Mouse (Mus musculus): ENCODE results near the gene Mocs3. TPM values are rescaled to one million over a fixed set of nuclear protein-coding genes. Genes with fewer than 3 reads are reported as not detected.

The Mocs3 gene
- polyA plus RNA-seq, 1 experiment from 2014 or later: 7.0 TPM

- peak overlapping the region; percentile 100 for H3K4me3 ChIP-seq (ENCODE audit: low read depth, low read length)
- H3K27ac ChIP-seq (replicated peaks; ENCODE audit: low read depth, low read length): peak overlapping the region; percentile 83
- DNase-seq (ENCODE audit: low spot score) (peak; percentile 28), ATAC-seq (ENCODE audit: insufficient number of reproducible peaks, low FRiP score, low TSS enrichment, low read depth) (no peak)
- H3K4me2 ChIP-seq (ENCODE audit: low read depth, severe bottlenecking): peak overlapping the region; percentile 99
- peak overlapping the region; percentile 81 for H3K9ac ChIP-seq (ENCODE audit: low read length)
- no peaks in the 10 kb centered on the region for H3K9me3 ChIP-seq (ENCODE audit: control insufficient read depth, low read length)
- H3K36me3 ChIP-seq (ENCODE audit: control insufficient read depth, insufficient read depth, low read length): peaks cover 4% of the 10 kb centered on the region; the same call in 1 of the 2 replicates
- 4% methylated on average over 98 of the region's 105 CpGs for WGBS
- no peaks in the 10 kb centered on the region for H3K27me3 ChIP-seq (ENCODE audit: control insufficient read depth, insufficient read depth, low read length)
- H3K4me1 ChIP-seq (ENCODE audit: control insufficient read depth, insufficient read depth, low read length): peaks cover 16% of the 10 kb centered on the region
Observed at GRCm38 (mm10) chr2:168230773-168231470, 500 bp downstream of the Mocs3 start.

GRCm38 (mm10) chr2:168231471-168231829 lies 1.0 kb downstream of the Mocs3 start:
- Histone ChIP-seq H3K27me3 (ENCODE audit: control insufficient read depth, insufficient read depth, low read length) (no peaks in the 10 kb centered on the region), H3K4me3 (ENCODE audit: low read depth, low read length) (peak overlapping the region; percentile 100), H3K27ac (replicated peaks; ENCODE audit: low read depth, low read length) (no peak overlapping the region), H3K4me2 (ENCODE audit: low read depth, severe bottlenecking) (peak overlapping the region; percentile 99), H3K4me1 (ENCODE audit: control insufficient read depth, insufficient read depth, low read length) (peaks cover 16% of the 10 kb centered on the region), H3K9ac (ENCODE audit: low read length) (peak overlapping the region; percentile 81), H3K36me3 (ENCODE audit: control insufficient read depth, insufficient read depth, low read length) (peaks cover 2% of the 10 kb centered on the region; the same call in 1 of the 2 replicates), H3K9me3 (ENCODE audit: control insufficient read depth, low read length) (no peaks in the 10 kb centered on the region)
- 59% methylated on average over 33 of the region's 33 CpGs for WGBS
- DNase-seq (ENCODE audit: low spot score) (no peak), ATAC-seq (ENCODE audit: insufficient number of reproducible peaks, low FRiP score, low TSS enrichment, low read depth) (no peak)

- Histone ChIP-seq H3K9me3 (ENCODE audit: control insufficient read depth, low read length) (no peaks in the 10 kb centered on the region), H3K27me3 (ENCODE audit: control insufficient read depth, insufficient read depth, low read length) (no peaks in the 10 kb centered on the region), H3K27ac (replicated peaks; ENCODE audit: low read depth, low read length) (no peak overlapping the region), H3K4me2 (ENCODE audit: low read depth, severe bottlenecking) (no peak overlapping the region), H3K4me1 (ENCODE audit: control insufficient read depth, insufficient read depth, low read length) (peaks cover 16% of the 10 kb centered on the region), H3K36me3 (ENCODE audit: control insufficient read depth, insufficient read depth, low read length) (no peaks in the 10 kb centered on the region), H3K9ac (ENCODE audit: low read length) (no peak overlapping the region), H3K4me3 (ENCODE audit: low read depth, low read length) (no peak overlapping the region)
- DNase-seq (ENCODE audit: low spot score) (no peak), ATAC-seq (ENCODE audit: insufficient number of reproducible peaks, low FRiP score, low TSS enrichment, low read depth) (no peak)
- WGBS: 92% methylated on average over 5 of the region's 5 CpGs
Observed at GRCm38 (mm10) chr2:168233286-168233685, 2.9 kb downstream of the Mocs3 start.

GRCm38 (mm10) chr2:168238335-168238734 lies 7.9 kb downstream of the Mocs3 start:
- Histone ChIP-seq H3K36me3 (ENCODE audit: control insufficient read depth, insufficient read depth, low read length) (no peaks in the 10 kb centered on the region), H3K4me1 (ENCODE audit: control insufficient read depth, insufficient read depth, low read length) (no peaks in the 10 kb centered on the region), H3K4me3 (ENCODE audit: low read depth, low read length) (no peak overlapping the region), H3K27ac (replicated peaks; ENCODE audit: low read depth, low read length) (no peak overlapping the region), H3K9me3 (ENCODE audit: control insufficient read depth, low read length) (no peaks in the 10 kb centered on the region), H3K27me3 (ENCODE audit: control insufficient read depth, insufficient read depth, low read length) (no peaks in the 10 kb centered on the region), H3K9ac (ENCODE audit: low read length) (no peak overlapping the region), H3K4me2 (ENCODE audit: low read depth, severe bottlenecking) (no peak overlapping the region)
- ATAC-seq (ENCODE audit: insufficient number of reproducible peaks, low FRiP score, low TSS enrichment, low read depth) (no peak), DNase-seq (ENCODE audit: low spot score) (no peak)
- WGBS: 91% methylated on average over 4 of the region's 4 CpGs

GRCm38 (mm10) chr2:168242841-168243240 lies 12.4 kb downstream of the Mocs3 start:
- 0 out of 2 replicates have a peak, but pooled peaks have one; percentile 31 for ATAC-seq (ENCODE audit: insufficient number of reproducible peaks, low FRiP score, low TSS enrichment, low read depth)
- Histone ChIP-seq H3K4me1 (ENCODE audit: control insufficient read depth, insufficient read depth, low read length) (0 out of 2 replicates have a peak, but pooled peaks cover 2% of the 10 kb centered on the region), H3K27ac (replicated peaks; ENCODE audit: low read depth, low read length) (no peak overlapping the region), H3K4me3 (ENCODE audit: low read depth, low read length) (no peak overlapping the region), H3K9ac (ENCODE audit: low read length) (no peak overlapping the region), H3K9me3 (ENCODE audit: control insufficient read depth, low read length) (no peaks in the 10 kb centered on the region), H3K4me2 (ENCODE audit: low read depth, severe bottlenecking) (no peak overlapping the region), H3K36me3 (ENCODE audit: control insufficient read depth, insufficient read depth, low read length) (no peaks in the 10 kb centered on the region), H3K27me3 (ENCODE audit: control insufficient read depth, insufficient read depth, low read length) (no peaks in the 10 kb centered on the region)
- DNase-seq (ENCODE audit: low spot score): no peak

GRCm38 (mm10) chr2:168243278-168243677 lies 12.9 kb downstream of the Mocs3 start:
- H3K4me3 ChIP-seq (ENCODE audit: low read depth, low read length): no peak overlapping the region
- H3K36me3 ChIP-seq (ENCODE audit: control insufficient read depth, insufficient read depth, low read length): no peaks in the 10 kb centered on the region
- WGBS: 69% methylated on average over 4 of the region's 4 CpGs
- 0 out of 2 replicates have a peak, but pooled peaks cover 2% of the 10 kb centered on the region for H3K4me1 ChIP-seq (ENCODE audit: control insufficient read depth, insufficient read depth, low read length)
- no peaks in the 10 kb centered on the region for H3K9me3 ChIP-seq (ENCODE audit: control insufficient read depth, low read length)
- H3K27ac ChIP-seq (replicated peaks; ENCODE audit: low read depth, low read length): no peak overlapping the region
- DNase-seq (ENCODE audit: low spot score) (no peak), ATAC-seq (ENCODE audit: insufficient number of reproducible peaks, low FRiP score, low TSS enrichment, low read depth) (no peak)
- H3K9ac ChIP-seq (ENCODE audit: low read length): no peak overlapping the region
- H3K4me2 ChIP-seq (ENCODE audit: low read depth, severe bottlenecking): no peak overlapping the region
- no peaks in the 10 kb centered on the region for H3K27me3 ChIP-seq (ENCODE audit: control insufficient read depth, insufficient read depth, low read length)

- DNase-seq (ENCODE audit: low spot score) (no peak), ATAC-seq (ENCODE audit: insufficient number of reproducible peaks, low FRiP score, low TSS enrichment, low read depth) (no peak)
- Histone ChIP-seq H3K27ac (replicated peaks; ENCODE audit: low read depth, low read length) (no peak overlapping the region), H3K9ac (ENCODE audit: low read length) (0 out of 2 replicates have a peak overlapping the region, but pooled peaks have one; percentile 22), H3K4me3 (ENCODE audit: low read depth, low read length) (no peak overlapping the region), H3K9me3 (ENCODE audit: control insufficient read depth, low read length) (no peaks in the 10 kb centered on the region), H3K4me1 (ENCODE audit: control insufficient read depth, insufficient read depth, low read length) (0 out of 2 replicates have a peak, but pooled peaks cover 2% of the 10 kb centered on the region), H3K4me2 (ENCODE audit: low read depth, severe bottlenecking) (no peak overlapping the region), H3K36me3 (ENCODE audit: control insufficient read depth, insufficient read depth, low read length) (no peaks in the 10 kb centered on the region), H3K27me3 (ENCODE audit: control insufficient read depth, insufficient read depth, low read length) (no peaks in the 10 kb centered on the region)
- WGBS: 35% methylated on average over 8 of the region's 8 CpGs
Observed at GRCm38 (mm10) chr2:168245571-168245970, 15.1 kb downstream of the Mocs3 start.

- ATAC-seq (ENCODE audit: insufficient number of reproducible peaks, low FRiP score, low TSS enrichment, low read depth): no peak
- Histone ChIP-seq H3K4me1 (ENCODE audit: control insufficient read depth, insufficient read depth, low read length) (0 out of 2 replicates have a peak, but pooled peaks cover 2% of the 10 kb centered on the region), H3K4me2 (ENCODE audit: low read depth, severe bottlenecking) (no peak overlapping the region), H3K36me3 (ENCODE audit: control insufficient read depth, insufficient read depth, low read length) (no peaks in the 10 kb centered on the region), H3K9me3 (ENCODE audit: control insufficient read depth, low read length) (no peaks in the 10 kb centered on the region), H3K27me3 (ENCODE audit: control insufficient read depth, insufficient read depth, low read length) (no peaks in the 10 kb centered on the region), H3K27ac (replicated peaks; ENCODE audit: low read depth, low read length) (no peak overlapping the region), H3K4me3 (ENCODE audit: low read depth, low read length) (no peak overlapping the region), H3K9ac (ENCODE audit: low read length) (no peak overlapping the region)
- WGBS: 79% methylated on average over 8 of the region's 8 CpGs
- DNase-seq (ENCODE audit: low spot score): no peak
Observed at GRCm38 (mm10) chr2:168248167-168248855, 17.9 kb downstream of the Mocs3 start.
